Mouse (Mus musculus): ENCODE results near the gene Ripor2. TPM values are rescaled to one million over a fixed set of nuclear protein-coding genes. Genes with fewer than 3 reads are reported as not detected.
A peak's percentile ranks its signal among the peaks of the same experiment; 100 is the strongest.

Ripor2 gene
- polyA plus RNA-seq, 1 experiment from 2014 or later: 4.4 TPM

DNA sequence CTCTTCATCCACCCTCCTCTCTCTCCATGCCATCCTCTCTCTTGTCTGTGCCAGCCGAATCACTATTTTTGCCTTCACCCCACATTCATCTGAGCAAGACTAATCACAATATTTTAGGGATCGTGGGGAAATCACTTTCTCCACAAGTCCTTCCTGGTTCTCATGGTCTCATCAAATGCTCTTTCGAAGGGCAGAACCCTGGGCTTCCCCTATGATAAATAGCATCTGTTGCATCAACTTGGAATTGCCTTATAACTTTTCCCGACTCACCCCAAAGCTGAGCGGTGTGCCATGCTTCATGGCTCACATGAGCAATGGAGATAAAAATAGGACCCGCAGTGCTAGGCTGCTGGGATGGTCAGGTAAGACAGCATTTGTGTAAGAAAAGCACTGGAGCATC is 9.7 kb downstream of the Ripor2 start:
- 75% methylated on average over 6 of the region's 6 CpGs for whole genome bisulfite sequencing (ENCODE audit: insufficient replicate concordance)

DNA sequence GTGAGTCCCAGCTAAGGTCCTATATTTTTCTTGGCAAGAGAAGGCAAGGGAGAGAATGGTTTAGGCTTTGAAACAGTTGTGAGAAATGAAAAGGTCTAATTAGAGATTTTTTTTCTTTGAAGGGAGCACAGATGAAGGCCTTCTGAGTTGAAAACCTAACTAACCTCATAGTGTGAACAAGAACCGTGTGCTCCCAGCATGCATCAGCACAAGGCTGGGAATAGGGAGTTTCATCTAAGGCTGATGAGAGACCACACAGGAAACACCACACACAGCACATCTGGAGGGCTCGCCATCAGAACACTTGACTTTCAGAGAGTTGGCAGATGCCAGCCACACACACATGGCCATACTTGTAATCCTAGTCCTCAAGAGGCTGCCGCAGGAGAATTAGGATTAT is 12.3 kb downstream of the Ripor2 start:
- Histone ChIP-seq H3K27me3 (ENCODE audit: control insufficient read depth, insufficient read depth, low read depth, low read length) (no peaks in the 10 kb centered on the region), H3K4me3 (ENCODE audit: low read depth, low read length) (no peak overlapping the region), H3K4me2 (ENCODE audit: low read depth, low read length) (no peak overlapping the region), H3K9me3 (replicated peaks; ENCODE audit: control insufficient read depth, low read length) (no peaks in the 10 kb centered on the region), H3K9ac (ENCODE audit: low read depth, low read length) (no peak overlapping the region), H3K27ac (ENCODE audit: low read length) (no peak overlapping the region), H3K36me3 (ENCODE audit: control insufficient read depth, insufficient read depth) (no peaks in the 10 kb centered on the region), H3K4me1 (ENCODE audit: control insufficient read depth, low read depth, low read length) (peaks cover 5% of the 10 kb centered on the region)
- no peak for ATAC-seq (ENCODE audit: low read depth)
- 74% methylated on average over 3 of the region's 3 CpGs for WGBS (ENCODE audit: insufficient replicate concordance)

More for the DNA sequence above, 9.7 kb downstream of the Ripor2 start:
- Histone ChIP-seq H3K4me3 (ENCODE audit: low read depth, low read length) (no peak overlapping the region), H3K4me2 (ENCODE audit: low read depth, low read length) (no peak overlapping the region), H3K9ac (ENCODE audit: low read depth, low read length) (no peak overlapping the region), H3K4me1 (ENCODE audit: control insufficient read depth, low read depth, low read length) (peaks cover 5% of the 10 kb centered on the region), H3K9me3 (replicated peaks; ENCODE audit: control insufficient read depth, low read length) (no peaks in the 10 kb centered on the region), H3K27ac (ENCODE audit: low read length) (no peak overlapping the region), H3K27me3 (ENCODE audit: control insufficient read depth, insufficient read depth, low read depth, low read length) (no peaks in the 10 kb centered on the region), H3K36me3 (ENCODE audit: control insufficient read depth, insufficient read depth) (no peaks in the 10 kb centered on the region)
- ATAC-seq (ENCODE audit: low read depth): no peak

DNA sequence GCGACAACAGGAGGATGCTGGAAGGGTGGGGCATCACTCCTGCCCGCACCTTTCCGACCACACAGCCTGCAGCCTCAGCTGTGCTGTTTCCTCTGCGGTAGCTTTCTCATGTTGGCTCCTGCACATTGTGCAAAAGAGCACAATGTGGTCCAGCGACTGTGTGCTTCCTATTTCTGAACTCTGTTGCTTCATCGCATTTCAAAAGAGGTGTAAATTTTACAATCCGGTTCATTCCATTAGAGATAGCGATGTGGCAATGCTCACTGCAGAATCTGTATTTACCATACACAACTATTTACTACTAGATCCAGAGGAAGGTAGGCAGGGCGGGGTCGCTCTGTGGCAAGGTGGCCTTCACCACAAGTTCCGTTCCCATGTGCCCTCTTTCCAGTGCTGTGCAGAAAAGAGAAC is 17.6 kb downstream of the Ripor2 start:
- H3K27ac ChIP-seq (ENCODE audit: low read length): no peak overlapping the region
- H3K4me1 ChIP-seq (ENCODE audit: control insufficient read depth, low read depth, low read length): peaks cover 18% of the 10 kb centered on the region
- no peak overlapping the region for H3K9ac ChIP-seq (ENCODE audit: low read depth, low read length)
- no peak overlapping the region for H3K4me3 ChIP-seq (ENCODE audit: low read depth, low read length)
- H3K9me3 ChIP-seq (replicated peaks; ENCODE audit: control insufficient read depth, low read length): no peaks in the 10 kb centered on the region
- WGBS (ENCODE audit: insufficient replicate concordance): 18% methylated on average over 11 of the region's 11 CpGs
- ATAC-seq (ENCODE audit: low read depth): peak; percentile 50; the same call in 1 of the 2 replicates
- no peak overlapping the region for H3K4me2 ChIP-seq (ENCODE audit: low read depth, low read length)
- H3K36me3 ChIP-seq (ENCODE audit: control insufficient read depth, insufficient read depth): no peaks in the 10 kb centered on the region
- H3K27me3 ChIP-seq (ENCODE audit: control insufficient read depth, insufficient read depth, low read depth, low read length): no peaks in the 10 kb centered on the region

DNA sequence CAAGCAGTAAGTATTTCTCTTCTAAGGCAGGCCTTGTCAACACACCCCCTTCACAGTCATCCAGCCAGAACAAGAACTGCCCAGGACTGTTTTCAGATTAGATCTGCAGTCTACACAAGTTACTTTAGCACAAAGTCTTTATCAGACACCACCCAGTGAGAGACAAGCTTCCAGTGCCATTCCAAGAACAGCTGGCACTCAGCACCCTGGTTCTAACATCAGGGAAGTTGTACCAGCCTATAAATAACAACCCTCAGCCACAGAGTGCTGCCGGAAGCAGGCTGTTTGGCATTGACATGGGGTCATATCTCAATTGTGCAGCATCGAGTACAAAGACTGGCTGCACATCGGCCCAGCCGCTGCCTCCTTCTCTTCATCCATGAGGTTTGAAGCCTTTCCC is 21.0 kb downstream of the Ripor2 start:
- H3K9ac ChIP-seq (ENCODE audit: low read depth, low read length): no peak overlapping the region
- H3K4me3 ChIP-seq (ENCODE audit: low read depth, low read length): no peak overlapping the region
- H3K4me2 ChIP-seq (ENCODE audit: low read depth, low read length): peak overlapping the region; percentile 8; the same call in 1 of the 2 replicates
- WGBS (ENCODE audit: insufficient replicate concordance): 3% methylated on average over 4 of the region's 4 CpGs
- peaks cover 15% of the 10 kb centered on the region for H3K4me1 ChIP-seq (ENCODE audit: control insufficient read depth, low read depth, low read length)
- peak; percentile 62 for ATAC-seq (ENCODE audit: low read depth)
- no peaks in the 10 kb centered on the region for H3K36me3 ChIP-seq (ENCODE audit: control insufficient read depth, insufficient read depth)
- no peaks in the 10 kb centered on the region for H3K9me3 ChIP-seq (replicated peaks; ENCODE audit: control insufficient read depth, low read length)
- no peaks in the 10 kb centered on the region for H3K27me3 ChIP-seq (ENCODE audit: control insufficient read depth, insufficient read depth, low read depth, low read length)
- H3K27ac ChIP-seq (ENCODE audit: low read length): peak overlapping the region; percentile 20; the same call in 1 of the 2 replicates

DNA sequence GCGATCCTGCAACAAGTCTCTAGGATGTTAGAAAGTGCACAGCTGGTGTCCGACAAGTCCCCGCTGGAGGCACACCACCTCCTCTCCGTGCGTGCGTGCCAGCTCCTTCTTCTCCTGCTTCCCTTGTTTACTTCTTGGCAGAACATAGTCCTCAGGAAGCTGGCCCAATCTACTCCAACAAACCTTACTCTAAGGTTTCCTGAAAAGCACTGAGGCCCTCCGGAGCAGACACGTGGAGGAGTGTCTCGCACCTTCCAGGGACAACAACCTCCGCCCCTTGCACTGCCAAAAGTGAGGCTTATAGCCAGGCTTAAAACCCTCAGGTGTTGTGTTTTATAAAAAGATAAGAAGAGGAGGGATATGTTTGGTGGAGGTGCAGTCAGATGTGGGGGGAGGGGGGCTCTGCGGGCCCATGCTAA is 21.6 kb downstream of the Ripor2 start:
- H3K27ac ChIP-seq (ENCODE audit: low read length): peak overlapping the region; percentile 20; the same call in 1 of the 2 replicates
- H3K27me3 ChIP-seq (ENCODE audit: control insufficient read depth, insufficient read depth, low read depth, low read length): no peaks in the 10 kb centered on the region
- no peak overlapping the region for H3K9ac ChIP-seq (ENCODE audit: low read depth, low read length)
- no peaks in the 10 kb centered on the region for H3K9me3 ChIP-seq (replicated peaks; ENCODE audit: control insufficient read depth, low read length)
- no peak for ATAC-seq (ENCODE audit: low read depth)
- 33% methylated on average over 11 of the region's 11 CpGs for WGBS (ENCODE audit: insufficient replicate concordance)
- peaks cover 15% of the 10 kb centered on the region for H3K4me1 ChIP-seq (ENCODE audit: control insufficient read depth, low read depth, low read length)
- no peaks in the 10 kb centered on the region for H3K36me3 ChIP-seq (ENCODE audit: control insufficient read depth, insufficient read depth)
- H3K4me2 ChIP-seq (ENCODE audit: low read depth, low read length): peak overlapping the region; percentile 8; the same call in 1 of the 2 replicates
- no peak overlapping the region for H3K4me3 ChIP-seq (ENCODE audit: low read depth, low read length)

DNA sequence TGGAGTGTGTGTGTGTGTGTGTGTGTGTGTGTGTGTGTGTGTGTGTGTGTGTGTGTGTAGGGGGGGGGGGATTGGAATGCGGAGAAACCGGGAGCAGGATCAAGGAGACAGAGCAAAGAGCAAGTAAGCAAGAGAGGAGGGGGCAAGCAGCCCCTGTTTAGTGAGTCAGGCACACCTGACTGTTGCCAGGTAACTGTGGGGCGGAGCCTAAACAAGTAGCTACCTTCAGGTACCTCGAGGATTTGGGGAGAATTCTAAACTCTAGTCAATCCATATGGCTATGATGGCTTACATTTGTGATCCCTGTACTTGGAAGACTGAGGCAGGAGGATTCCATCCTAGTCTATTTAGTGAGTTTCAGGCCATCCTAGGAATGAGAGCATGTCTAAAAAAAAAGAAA is 22.1 kb downstream of the Ripor2 start:
- no peak overlapping the region for H3K9ac ChIP-seq (ENCODE audit: low read depth, low read length)
- no peak overlapping the region for H3K27ac ChIP-seq (ENCODE audit: low read length)
- H3K27me3 ChIP-seq (ENCODE audit: control insufficient read depth, insufficient read depth, low read depth, low read length): no peaks in the 10 kb centered on the region
- no peak for ATAC-seq (ENCODE audit: low read depth)
- WGBS (ENCODE audit: insufficient replicate concordance): 37% methylated on average over 2 of the region's 4 CpGs
- no peaks in the 10 kb centered on the region for H3K9me3 ChIP-seq (replicated peaks; ENCODE audit: control insufficient read depth, low read length)
- peaks cover 15% of the 10 kb centered on the region for H3K4me1 ChIP-seq (ENCODE audit: control insufficient read depth, low read depth, low read length)
- no peaks in the 10 kb centered on the region for H3K36me3 ChIP-seq (ENCODE audit: control insufficient read depth, insufficient read depth)
- no peak overlapping the region for H3K4me3 ChIP-seq (ENCODE audit: low read depth, low read length)
- no peak overlapping the region for H3K4me2 ChIP-seq (ENCODE audit: low read depth, low read length)

DNA sequence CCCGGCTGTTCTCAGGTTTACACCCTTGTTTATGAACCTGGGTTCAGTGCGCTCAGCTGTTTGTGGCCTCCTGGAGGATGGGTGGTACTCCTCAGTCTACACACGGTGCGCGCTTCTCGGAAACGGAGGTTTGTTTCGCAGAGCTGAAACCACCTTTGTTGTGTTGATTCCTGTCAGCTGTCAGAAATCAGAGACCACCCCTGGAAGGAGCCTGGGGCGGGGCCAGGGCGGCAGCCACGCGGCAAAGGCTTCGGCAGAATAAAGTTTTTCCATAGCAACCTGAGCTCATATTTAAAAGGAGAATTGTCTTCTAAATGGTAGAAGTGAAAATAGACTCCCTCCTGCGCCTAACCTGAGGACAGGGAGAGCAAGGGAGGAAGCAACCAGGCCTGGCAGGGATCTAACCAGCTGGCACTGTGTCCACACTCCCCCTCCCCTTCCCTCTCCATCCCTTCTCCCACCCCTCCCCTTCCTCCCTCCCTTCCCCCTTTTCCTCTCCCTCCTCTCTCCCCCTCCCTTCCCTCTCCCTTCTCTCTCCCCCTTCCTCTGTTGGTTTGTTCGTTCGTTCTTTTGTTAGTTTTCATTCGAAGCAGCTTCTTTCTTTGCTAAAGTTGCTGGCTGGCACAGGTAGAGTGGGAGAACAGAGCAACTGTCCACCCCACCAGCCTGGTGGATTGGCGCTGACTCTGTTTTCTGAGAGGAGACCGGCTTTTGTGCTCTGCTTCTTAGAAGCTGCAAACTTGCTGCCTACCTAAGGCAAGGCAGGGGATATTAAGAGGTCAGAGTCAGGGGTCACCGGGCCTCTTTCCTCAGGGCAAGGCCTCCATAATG is 23.0 kb downstream of the Ripor2 start:
- Histone ChIP-seq H3K4me1 (ENCODE audit: control insufficient read depth, low read depth, low read length) (peaks cover 15% of the 10 kb centered on the region), H3K36me3 (ENCODE audit: control insufficient read depth, insufficient read depth) (no peaks in the 10 kb centered on the region), H3K27ac (ENCODE audit: low read length) (no peak overlapping the region), H3K27me3 (ENCODE audit: control insufficient read depth, insufficient read depth, low read depth, low read length) (no peaks in the 10 kb centered on the region), H3K4me3 (ENCODE audit: low read depth, low read length) (no peak overlapping the region), H3K9ac (ENCODE audit: low read depth, low read length) (no peak overlapping the region), H3K4me2 (ENCODE audit: low read depth, low read length) (peak overlapping the region; percentile 10; the same call in 1 of the 2 replicates), H3K9me3 (replicated peaks; ENCODE audit: control insufficient read depth, low read length) (no peaks in the 10 kb centered on the region)
- ATAC-seq (ENCODE audit: low read depth): no peak
- WGBS (ENCODE audit: insufficient replicate concordance): 27% methylated on average over 20 of the region's 20 CpGs

DNA sequence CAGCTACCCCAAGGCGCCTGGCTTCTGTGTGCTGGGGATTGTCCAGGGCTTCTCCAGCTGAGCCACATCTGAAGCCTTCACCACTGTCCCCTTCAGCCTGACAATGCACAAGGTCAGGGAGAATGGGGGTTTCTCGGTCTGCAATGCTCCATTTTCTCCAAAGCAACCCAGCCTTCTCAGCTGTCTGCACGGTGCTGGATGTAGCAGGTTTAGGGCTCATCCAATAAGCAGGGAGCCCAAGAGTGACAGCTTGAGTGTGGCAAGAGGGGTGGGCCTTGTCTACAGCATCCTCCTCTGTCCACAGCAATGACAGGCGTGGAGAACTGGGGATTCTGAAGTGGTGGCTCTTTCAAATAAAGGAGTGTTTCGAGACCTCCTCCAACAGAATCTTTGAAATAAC is 23.8 kb downstream of the Ripor2 start:
- H3K4me3 ChIP-seq (ENCODE audit: low read depth, low read length): no peak overlapping the region
- no peak overlapping the region for H3K4me2 ChIP-seq (ENCODE audit: low read depth, low read length)
- no peaks in the 10 kb centered on the region for H3K9me3 ChIP-seq (replicated peaks; ENCODE audit: control insufficient read depth, low read length)
- WGBS (ENCODE audit: insufficient replicate concordance): 71% methylated on average over 5 of the region's 5 CpGs
- ATAC-seq (ENCODE audit: low read depth): no peak
- H3K27me3 ChIP-seq (ENCODE audit: control insufficient read depth, insufficient read depth, low read depth, low read length): no peaks in the 10 kb centered on the region
- peaks cover 15% of the 10 kb centered on the region for H3K4me1 ChIP-seq (ENCODE audit: control insufficient read depth, low read depth, low read length)
- no peak overlapping the region for H3K9ac ChIP-seq (ENCODE audit: low read depth, low read length)
- no peaks in the 10 kb centered on the region for H3K36me3 ChIP-seq (ENCODE audit: control insufficient read depth, insufficient read depth)
- no peak overlapping the region for H3K27ac ChIP-seq (ENCODE audit: low read length)

DNA sequence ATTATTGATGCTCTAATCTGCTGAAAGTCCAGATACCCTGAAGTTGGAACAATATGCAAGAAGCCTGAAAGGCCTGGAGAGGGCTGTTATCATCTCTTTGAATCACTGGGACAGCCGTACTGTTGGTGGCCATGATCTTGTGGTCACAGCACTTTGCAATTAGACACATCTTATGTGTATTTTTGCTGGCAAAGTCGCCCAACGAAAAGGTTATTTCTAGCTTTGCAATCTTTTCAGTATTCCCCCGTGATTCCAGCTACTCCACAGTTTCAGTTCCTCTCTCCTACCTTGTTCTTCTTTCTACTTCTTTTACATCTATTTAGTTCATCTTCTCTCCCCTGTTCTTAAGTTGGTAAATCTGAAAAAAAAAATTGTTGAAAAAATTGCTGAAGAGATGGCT is 26.0 kb downstream of the Ripor2 start:
- no peak for ATAC-seq (ENCODE audit: low read depth)
- Histone ChIP-seq H3K4me3 (ENCODE audit: low read depth, low read length) (no peak overlapping the region), H3K4me1 (ENCODE audit: control insufficient read depth, low read depth, low read length) (peaks cover 11% of the 10 kb centered on the region)

More for the DNA sequence above, 26.0 kb downstream of the Ripor2 start:
- H3K27ac ChIP-seq (ENCODE audit: low read length): no peak overlapping the region
- no peaks in the 10 kb centered on the region for H3K9me3 ChIP-seq (replicated peaks; ENCODE audit: control insufficient read depth, low read length)
- 54% methylated on average over 4 of the region's 4 CpGs for WGBS (ENCODE audit: insufficient replicate concordance)
- H3K9ac ChIP-seq (ENCODE audit: low read depth, low read length): no peak overlapping the region
- no peak overlapping the region for H3K4me2 ChIP-seq (ENCODE audit: low read depth, low read length)
- no peaks in the 10 kb centered on the region for H3K27me3 ChIP-seq (ENCODE audit: control insufficient read depth, insufficient read depth, low read depth, low read length)
- no peaks in the 10 kb centered on the region for H3K36me3 ChIP-seq (ENCODE audit: control insufficient read depth, insufficient read depth)
